Mouse (Mus musculus): Measurements from ENCODE around the gene Kcnip4. TPM values are rescaled to one million over a fixed set of nuclear protein-coding genes. Genes with fewer than 3 reads are reported as not detected.
A peak's percentile ranks its signal among the peaks of the same experiment; 100 is the strongest.

Kcnip4 gene
- total and polyA plus RNA-seq, 3 experiments = 0.19 TPM; not detected in 2

GRCm38 (mm10) chr5:48942378-48943088 lies 582.2 kb downstream of the Kcnip4 start:
- no peak for TF ChIP-seq MEF2A (IDR thresholded peaks at IDR 0.05; ENCODE audit: extremely low read depth, insufficient replicate concordance, low read depth, low read length, poor library complexity, severe bottlenecking)
- TF ChIP-seq ZNF384 (IDR thresholded peaks at IDR 0.05; ENCODE audit: low read depth, low read length) = no peak
- TF ChIP-seq MYB (IDR thresholded peaks at IDR 0.05; ENCODE audit: low read depth, low read length) = no peak
- no peak overlapping the region for H3K9ac ChIP-seq (ENCODE audit: control insufficient read depth, low read depth, low read length, poor library complexity, severe bottlenecking)
- no peaks in the 10 kb centered on the region for H3K36me3 ChIP-seq (ENCODE audit: control insufficient read depth in 1 of 2, insufficient read depth in 2 of 2, low read length in 2 of 2)
- no peaks in the 10 kb centered on the region for H3K27me3 ChIP-seq (ENCODE audit: control insufficient read depth in 1 of 2, insufficient read depth in 2 of 2, low read length in 2 of 2)
- no peak overlapping the region for H3K4me3 ChIP-seq (ENCODE audit: control insufficient read depth in 1 of 2, insufficient read depth in 1 of 2, low read depth in 2 of 2, low read length in 2 of 2)
- no peaks in the 10 kb centered on the region for H3K79me2 ChIP-seq (ENCODE audit: control insufficient read depth, insufficient read depth, low read length, poor library complexity)
- no peak overlapping the region for H3K27ac ChIP-seq (ENCODE audit: control insufficient read depth, low read depth, low read length)
- DNase-seq (ENCODE audit: low read depth, low spot score) = peak; percentile 5
- H3K4me1 ChIP-seq (ENCODE audit: control insufficient read depth in 1 of 2, insufficient read depth in 2 of 2, low read length in 2 of 2) = no peaks in the 10 kb centered on the region
- no peaks in the 10 kb centered on the region for H3K9me3 ChIP-seq (replicated peaks; ENCODE audit: insufficient read depth, low read length)

DNA sequence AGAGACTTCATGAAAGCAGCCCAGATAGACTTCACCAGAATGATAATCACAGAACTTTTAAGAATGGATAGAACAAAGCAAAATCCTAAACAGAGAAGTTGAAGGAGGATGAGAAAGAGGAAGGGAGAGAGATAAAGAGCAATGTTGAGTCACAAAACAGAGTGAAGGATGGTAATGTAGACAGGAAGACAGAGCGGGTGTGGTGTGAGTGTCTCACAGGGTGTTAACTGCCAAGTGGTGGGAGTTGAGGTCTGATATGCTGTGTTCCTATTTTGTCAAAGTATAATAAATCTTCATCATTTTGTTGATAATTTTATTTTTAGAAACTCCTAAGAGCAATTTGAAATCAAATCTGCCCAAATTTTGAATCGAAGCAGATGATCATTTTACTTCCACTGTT lies 592.8 kb downstream of the Kcnip4 start:
- Histone ChIP-seq H3K9ac (ENCODE audit: control insufficient read depth, low read depth, low read length, poor library complexity, severe bottlenecking) (no peak overlapping the region), H3K27me3 (ENCODE audit: control insufficient read depth in 1 of 2, insufficient read depth in 2 of 2, low read length in 2 of 2) (no peaks in the 10 kb centered on the region), H3K9me3 (replicated peaks; ENCODE audit: insufficient read depth, low read length) (no peaks in the 10 kb centered on the region), H3K27ac (ENCODE audit: control insufficient read depth, low read depth, low read length) (no peak overlapping the region), H3K36me3 (ENCODE audit: control insufficient read depth in 1 of 2, insufficient read depth in 2 of 2, low read length in 2 of 2) (no peaks in the 10 kb centered on the region), H3K79me2 (ENCODE audit: control insufficient read depth, insufficient read depth, low read length, poor library complexity) (no peaks in the 10 kb centered on the region), H3K4me3 (ENCODE audit: control insufficient read depth in 1 of 2, insufficient read depth in 1 of 2, low read depth in 2 of 2, low read length in 2 of 2) (no peak overlapping the region), H3K4me1 (ENCODE audit: control insufficient read depth in 1 of 2, insufficient read depth in 2 of 2, low read length in 2 of 2) (no peaks in the 10 kb centered on the region)
- TF ChIP-seq POLR2A (IDR thresholded peaks at IDR 0.05; ENCODE audit: control insufficient read depth in 1 of 2, insufficient read depth in 1 of 2, low read depth in 1 of 2, low read length in 2 of 2, poor library complexity in 1 of 2) (no peak), MYB (IDR thresholded peaks at IDR 0.05; ENCODE audit: low read depth, low read length) (no peak), MEF2A (IDR thresholded peaks at IDR 0.05; ENCODE audit: extremely low read depth, insufficient replicate concordance, low read depth, low read length, poor library complexity, severe bottlenecking) (no peak)
- DNase-seq (ENCODE audit: low read depth, low spot score) = peak; percentile 3

GRCm38 (mm10) chr5:48890216-48890615 lies 634.5 kb downstream of the Kcnip4 start:
- H3K79me2 ChIP-seq (ENCODE audit: control insufficient read depth, insufficient read depth, low read length, poor library complexity) = no peaks in the 10 kb centered on the region
- no peaks in the 10 kb centered on the region for H3K36me3 ChIP-seq (ENCODE audit: control insufficient read depth in 1 of 2, insufficient read depth in 2 of 2, low read length in 2 of 2)
- TF ChIP-seq CTCF (IDR thresholded peaks at IDR 0.05 in 2 of 3, conservative IDR thresholded peaks at IDR 0.05 in 1 of 3; ENCODE audit: control insufficient read depth in 1 of 3, insufficient read depth in 1 of 3, low read depth in 2 of 3, low read length in 3 of 3, poor library complexity in 1 of 3, severe bottlenecking in 1 of 3) = no peak
- TF ChIP-seq KAT2A (conservative IDR thresholded peaks at IDR 0.05; ENCODE audit: low read depth, low read length) = no peak
- no peak for TF ChIP-seq E2F4 (IDR thresholded peaks at IDR 0.05; ENCODE audit: borderline replicate concordance, low read depth, low read length)
- TF ChIP-seq SIN3A (IDR thresholded peaks at IDR 0.05; ENCODE audit: low read length) = no peak
- TF ChIP-seq CHD2 (IDR thresholded peaks at IDR 0.05; ENCODE audit: low read length) = no peak
- TF ChIP-seq NRF1 (IDR thresholded peaks at IDR 0.05; ENCODE audit: insufficient read depth, low read depth, low read length, poor library complexity, severe bottlenecking) = no peak
- TF ChIP-seq HCFC1 (IDR thresholded peaks at IDR 0.05; ENCODE audit: low read depth, low read length) = no peak
- no peak for TF ChIP-seq BHLHE40 (IDR thresholded peaks at IDR 0.05; ENCODE audit: borderline replicate concordance, low read depth, low read length)
- TF ChIP-seq RCOR1 (IDR thresholded peaks at IDR 0.05; ENCODE audit: low read depth, low read length) = no peak
- no peak for TF ChIP-seq MYB (IDR thresholded peaks at IDR 0.05; ENCODE audit: low read depth, low read length)
- TF ChIP-seq SMC3 (IDR thresholded peaks at IDR 0.05; ENCODE audit: low read depth, low read length) = no peak
- TF ChIP-seq POLR2AphosphoS5 (IDR thresholded peaks at IDR 0.05; ENCODE audit: borderline replicate concordance, low read depth, low read length) = no peak
- TF ChIP-seq POLR2A (IDR thresholded peaks at IDR 0.05; ENCODE audit: control insufficient read depth in 1 of 2, insufficient read depth in 1 of 2, low read depth in 1 of 2, low read length in 2 of 2, poor library complexity in 1 of 2) = no peak
- no peak for TF ChIP-seq CHD1 (IDR thresholded peaks at IDR 0.05; ENCODE audit: low read depth, low read length)
- TF ChIP-seq GATA1 (IDR thresholded peaks at IDR 0.05; ENCODE audit: low read depth, low read length) = no peak
- no peak for DNase-seq (ENCODE audit: low read depth, low spot score)
- no peaks in the 10 kb centered on the region for H3K9me3 ChIP-seq (replicated peaks; ENCODE audit: insufficient read depth, low read length)
- H3K27me3 ChIP-seq (ENCODE audit: control insufficient read depth in 1 of 2, insufficient read depth in 2 of 2, low read length in 2 of 2) = no peaks in the 10 kb centered on the region
- H3K27ac ChIP-seq (ENCODE audit: control insufficient read depth, low read depth, low read length) = no peak overlapping the region
- H3K4me3 ChIP-seq (ENCODE audit: control insufficient read depth in 1 of 2, insufficient read depth in 1 of 2, low read depth in 2 of 2, low read length in 2 of 2) = no peak overlapping the region
- no peaks in the 10 kb centered on the region for H3K4me1 ChIP-seq (ENCODE audit: control insufficient read depth in 1 of 2, insufficient read depth in 2 of 2, low read length in 2 of 2)
- no peak overlapping the region for H3K9ac ChIP-seq (ENCODE audit: control insufficient read depth, low read depth, low read length, poor library complexity, severe bottlenecking)

Data from MEL (cell line).